Mouse (Mus musculus): ENCODE measurements at regions not wholly inside any gene's neighbourhood (a gene's known extent, or its start where the extent isn't known, plus 50 kb on each side); places are given as distances from the start of the nearest gene placed in this dataset.

- Histone ChIP-seq H3K9ac (no peak overlapping the region), H3K36me3 (no peaks in the 10 kb centered on the region), H3K9me3 (replicated peaks) (no peaks in the 10 kb centered on the region), H3K4me2 (replicated peaks) (no peak overlapping the region), H3K27me3 (no peaks in the 10 kb centered on the region), H3K27ac (replicated peaks) (no peak overlapping the region), H3K4me1 (peaks cover 10% of the 10 kb centered on the region), H3K4me3 (replicated peaks) (no peak overlapping the region)
- 46% methylated on average over 3 of the region's 3 CpGs for WGBS
- ATAC-seq (ENCODE audit: insufficient number of reproducible peaks, low FRiP score, low TSS enrichment, low read depth), result no peak
These were observed 109.0 kb upstream of the Zfp618 start for GRCm38 (mm10) chr4:62856406-62856805.

GRCm38 (mm10) chr4:62862756-62863155, 102.6 kb upstream of the Zfp618 start:
- Histone ChIP-seq H3K27ac (replicated peaks) (no peak overlapping the region), H3K4me3 (replicated peaks) (no peak overlapping the region), H3K36me3 (no peaks in the 10 kb centered on the region), H3K4me1 (no peaks in the 10 kb centered on the region), H3K4me2 (replicated peaks) (no peak overlapping the region), H3K27me3 (no peaks in the 10 kb centered on the region), H3K9me3 (replicated peaks) (no peaks in the 10 kb centered on the region), H3K9ac (no peak overlapping the region)
- ATAC-seq (ENCODE audit: insufficient number of reproducible peaks, low FRiP score, low TSS enrichment, low read depth), result no peak
- 79% methylated on average over 3 of the region's 3 CpGs for WGBS

- H3K4me1 ChIP-seq, result peaks cover 10% of the 10 kb centered on the region
- H3K36me3 ChIP-seq, result no peaks in the 10 kb centered on the region
- H3K27ac ChIP-seq (replicated peaks), result no peak overlapping the region; the same call in 1 of the 2 replicates
- H3K9me3 ChIP-seq (replicated peaks), result no peaks in the 10 kb centered on the region
- H3K9ac ChIP-seq, result no peak overlapping the region
- 41% methylated on average over 14 of the region's 14 CpGs for WGBS
- H3K4me3 ChIP-seq (replicated peaks), result no peak overlapping the region
- peak; percentile 81 for ATAC-seq (ENCODE audit: insufficient number of reproducible peaks, low FRiP score, low TSS enrichment, low read depth)
- H3K4me2 ChIP-seq (replicated peaks), result no peak overlapping the region
- no peaks in the 10 kb centered on the region for H3K27me3 ChIP-seq
These were observed 94.9 kb upstream of the Zfp618 start for GRCm38 (mm10) chr4:62870391-62870983.

GRCm38 (mm10) chr4:62872562-62872961, 92.8 kb upstream of the Zfp618 start:
- H3K27ac ChIP-seq (replicated peaks), result no peak overlapping the region
- no peak overlapping the region for H3K9ac ChIP-seq
- H3K4me1 ChIP-seq, result peaks cover 10% of the 10 kb centered on the region
- no peaks in the 10 kb centered on the region for H3K36me3 ChIP-seq
- H3K4me3 ChIP-seq (replicated peaks), result no peak overlapping the region
- 65% methylated on average over 10 of the region's 10 CpGs for WGBS
- H3K4me2 ChIP-seq (replicated peaks), result no peak overlapping the region
- ATAC-seq (ENCODE audit: insufficient number of reproducible peaks, low FRiP score, low TSS enrichment, low read depth), result no peak
- no peaks in the 10 kb centered on the region for H3K27me3 ChIP-seq
- no peaks in the 10 kb centered on the region for H3K9me3 ChIP-seq (replicated peaks)

- Histone ChIP-seq H3K27me3 (no peaks in the 10 kb centered on the region), H3K4me3 (replicated peaks) (no peak overlapping the region), H3K9me3 (replicated peaks) (no peaks in the 10 kb centered on the region), H3K27ac (replicated peaks) (no peak overlapping the region), H3K9ac (no peak overlapping the region), H3K36me3 (no peaks in the 10 kb centered on the region), H3K4me1 (peaks cover 10% of the 10 kb centered on the region), H3K4me2 (replicated peaks) (no peak overlapping the region)
- no peak for ATAC-seq (ENCODE audit: insufficient number of reproducible peaks, low FRiP score, low TSS enrichment, low read depth)
- WGBS, result 62% methylated on average over 12 of the region's 12 CpGs
These were observed 91.4 kb upstream of the Zfp618 start for GRCm38 (mm10) chr4:62873986-62874385.

- WGBS, result 68% methylated on average over 7 of the region's 7 CpGs
- H3K4me1 ChIP-seq, result no peaks in the 10 kb centered on the region
- H3K27ac ChIP-seq (replicated peaks), result no peak overlapping the region
- H3K27me3 ChIP-seq, result no peaks in the 10 kb centered on the region
- no peaks in the 10 kb centered on the region for H3K9me3 ChIP-seq (replicated peaks)
- H3K4me2 ChIP-seq (replicated peaks), result no peak overlapping the region
- no peaks in the 10 kb centered on the region for H3K36me3 ChIP-seq
- H3K9ac ChIP-seq, result no peak overlapping the region
- H3K4me3 ChIP-seq (replicated peaks), result no peak overlapping the region
- no peak for ATAC-seq (ENCODE audit: insufficient number of reproducible peaks, low FRiP score, low TSS enrichment, low read depth)
These were observed 87.3 kb upstream of the Zfp618 start for GRCm38 (mm10) chr4:62878063-62878462.

GRCm38 (mm10) chr4:62878927-62879326, 86.4 kb upstream of the Zfp618 start:
- no peaks in the 10 kb centered on the region for H3K9me3 ChIP-seq (replicated peaks)
- WGBS, result 80% methylated on average over 3 of the region's 3 CpGs
- no peaks in the 10 kb centered on the region for H3K36me3 ChIP-seq
- H3K4me1 ChIP-seq, result no peaks in the 10 kb centered on the region
- no peak overlapping the region for H3K4me3 ChIP-seq (replicated peaks)
- H3K27ac ChIP-seq (replicated peaks), result no peak overlapping the region
- ATAC-seq (ENCODE audit: insufficient number of reproducible peaks, low FRiP score, low TSS enrichment, low read depth), result no peak
- H3K9ac ChIP-seq, result no peak overlapping the region
- H3K4me2 ChIP-seq (replicated peaks), result no peak overlapping the region
- no peaks in the 10 kb centered on the region for H3K27me3 ChIP-seq

GRCm38 (mm10) chr4:62881824-62882223, 83.5 kb upstream of the Zfp618 start:
- H3K4me1 ChIP-seq, result no peaks in the 10 kb centered on the region
- no peak for ATAC-seq (ENCODE audit: insufficient number of reproducible peaks, low FRiP score, low TSS enrichment, low read depth)
- no peaks in the 10 kb centered on the region for H3K36me3 ChIP-seq
- no peak overlapping the region for H3K9ac ChIP-seq
- H3K27me3 ChIP-seq, result no peaks in the 10 kb centered on the region
- no peak overlapping the region for H3K4me2 ChIP-seq (replicated peaks)
- no peaks in the 10 kb centered on the region for H3K9me3 ChIP-seq (replicated peaks)
- H3K27ac ChIP-seq (replicated peaks), result no peak overlapping the region
- WGBS, result 77% methylated on average over 10 of the region's 11 CpGs
- no peak overlapping the region for H3K4me3 ChIP-seq (replicated peaks)

- Histone ChIP-seq H3K27me3 (no peaks in the 10 kb centered on the region), H3K4me3 (replicated peaks) (no peak overlapping the region), H3K27ac (replicated peaks) (no peak overlapping the region), H3K9ac (no peak overlapping the region), H3K4me1 (no peaks in the 10 kb centered on the region), H3K36me3 (no peaks in the 10 kb centered on the region), H3K9me3 (replicated peaks) (no peaks in the 10 kb centered on the region), H3K4me2 (replicated peaks) (no peak overlapping the region)
- no peak for ATAC-seq (ENCODE audit: insufficient number of reproducible peaks, low FRiP score, low TSS enrichment, low read depth)
- 79% methylated on average over 8 of the region's 8 CpGs for WGBS
These were observed 83.1 kb upstream of the Zfp618 start for GRCm38 (mm10) chr4:62882276-62882675.

- Histone ChIP-seq H3K4me2 (replicated peaks) (no peak overlapping the region), H3K4me1 (no peaks in the 10 kb centered on the region), H3K9me3 (replicated peaks) (no peaks in the 10 kb centered on the region), H3K36me3 (no peaks in the 10 kb centered on the region), H3K4me3 (replicated peaks) (no peak overlapping the region), H3K27me3 (no peaks in the 10 kb centered on the region), H3K27ac (replicated peaks) (no peak overlapping the region), H3K9ac (no peak overlapping the region)
- ATAC-seq (ENCODE audit: insufficient number of reproducible peaks, low FRiP score, low TSS enrichment, low read depth), result no peak
- 83% methylated on average over 7 of the region's 7 CpGs for whole genome bisulfite sequencing
These were observed 76.6 kb upstream of the Zfp618 start for GRCm38 (mm10) chr4:62888736-62889135.

GRCm38 (mm10) chr4:62889708-62890107, 75.7 kb upstream of the Zfp618 start:
- Histone ChIP-seq H3K36me3 (no peaks in the 10 kb centered on the region), H3K9ac (no peak overlapping the region), H3K4me3 (replicated peaks) (no peak overlapping the region), H3K27me3 (no peaks in the 10 kb centered on the region), H3K9me3 (replicated peaks) (no peaks in the 10 kb centered on the region), H3K4me2 (replicated peaks) (no peak overlapping the region), H3K4me1 (no peaks in the 10 kb centered on the region), H3K27ac (replicated peaks) (no peak overlapping the region)
- WGBS, result 44% methylated on average over 4 of the region's 4 CpGs
- ATAC-seq (ENCODE audit: insufficient number of reproducible peaks, low FRiP score, low TSS enrichment, low read depth), result no peak
